Comparison of ENCODE assay signal across 13 mouse cellular contexts in genomic region chr9:43225481-43225880, GRCm38 (mm10). TPM values are rescaled to one million over a fixed set of nuclear protein-coding genes. Genes with fewer than 3 reads are reported as not detected.
DNase-seq lines count a peak whose midpoint lies in the region; ATAC-seq and TF ChIP-seq lines count a peak whose summit lies in the region.
"Had no signal": no experiment of that assay in that cellular context is flagged by ENCODE, and none has a peak within 500 bp of the region (broad histone marks: within the 10 kb centered on the region; RNA-seq: fewer than 3 reads in every experiment).

No protein-coding gene starts in this region.

- H3K9ac ChIP-seq in heart, embryonic 12.5 days = no peak overlapping the region
- no peak overlapping the region for H3K9ac ChIP-seq in lung, embryonic 15.5 days
- H3K9ac ChIP-seq in limb, embryonic 12.5 days (replicated peaks) = peak overlapping the region; percentile 37; the same call in 1 of the 2 replicates
- no peak overlapping the region; the same call in 1 of the 2 replicates for H3K9ac ChIP-seq in stomach, embryonic 16.5 days (ENCODE audit: low read length)
- H3K9ac ChIP-seq: forebrain, embryonic 13.5 days; neural tube, embryonic 13.5 days had no signal

- ATAC-seq in heart, embryonic 12.5 days (ENCODE audit: insufficient number of reproducible peaks, low FRiP score) = peak; percentile 2; the same call in 1 of the 2 replicates
- no peak for ATAC-seq in lung, embryonic 15.5 days (ENCODE audit: borderline replicate concordance, extremely low read depth, low FRiP score, low TSS enrichment)
- no peak for ATAC-seq in limb, embryonic 12.5 days (ENCODE audit: insufficient number of reproducible peaks, insufficient read depth, low FRiP score, low TSS enrichment, low read depth)
- no peak for ATAC-seq in stomach, embryonic 16.5 days (ENCODE audit: insufficient read depth, low FRiP score)
- no peak for ATAC-seq in cerebellum, adult (ENCODE audit: insufficient number of reproducible peaks, low FRiP score, low TSS enrichment)
- ATAC-seq: forebrain, embryonic 13.5 days had no signal

- H3K4me1 ChIP-seq in heart, embryonic 12.5 days (replicated peaks) = peaks cover 48% of the 10 kb centered on the region
- H3K4me1 ChIP-seq in lung, embryonic 15.5 days = peaks cover 40% of the 10 kb centered on the region
- no peaks in the 10 kb centered on the region; the same call in 1 of the 2 replicates for H3K4me1 ChIP-seq in lung, adult 2 months (ENCODE audit: control insufficient read depth, insufficient read depth, low read length)
- peaks cover 38% of the 10 kb centered on the region for H3K4me1 ChIP-seq in limb, embryonic 12.5 days (replicated peaks)
- H3K4me1 ChIP-seq in stomach, embryonic 16.5 days (ENCODE audit: control insufficient read depth, insufficient read depth, low read length) = peaks cover 35% of the 10 kb centered on the region

- H3K4me2 ChIP-seq in heart, embryonic 12.5 days = peak overlapping the region; percentile 26; the same call in 1 of the 2 replicates
- no peak overlapping the region for H3K4me2 ChIP-seq in lung, embryonic 15.5 days
- H3K4me2 ChIP-seq in limb, embryonic 12.5 days = peak overlapping the region; percentile 8; the same call in 1 of the 2 replicates
- no peak overlapping the region for H3K4me2 ChIP-seq in stomach, embryonic 16.5 days (ENCODE audit: low read depth, low read length)
- H3K4me2 ChIP-seq: forebrain, embryonic 13.5 days; neural tube, embryonic 13.5 days had no signal

- no peaks in the 10 kb centered on the region for H3K27me3 ChIP-seq in heart, embryonic 12.5 days (replicated peaks)
- H3K27me3 ChIP-seq in lung, embryonic 15.5 days = no peaks in the 10 kb centered on the region
- no peaks in the 10 kb centered on the region for H3K27me3 ChIP-seq in limb, embryonic 12.5 days
- no peaks in the 10 kb centered on the region for H3K27me3 ChIP-seq in stomach, embryonic 16.5 days (ENCODE audit: control insufficient read depth, insufficient read depth, low read length)
- H3K27me3 ChIP-seq: forebrain, embryonic 13.5 days; neural tube, embryonic 13.5 days had no signal

- WGBS in heart, embryonic 12.5 days = 19% methylated on average over 2 of the region's 2 CpGs
- WGBS in lung, embryonic 15.5 days = 49% methylated on average over 2 of the region's 2 CpGs
- 33% methylated on average over 2 of the region's 2 CpGs for WGBS in lung, adult 2 months
- 12% methylated on average over 2 of the region's 2 CpGs for WGBS in limb, embryonic 12.5 days
- 24% methylated on average over 2 of the region's 2 CpGs for WGBS in stomach, embryonic 16.5 days

- no peaks in the 10 kb centered on the region for H3K9me3 ChIP-seq in heart, embryonic 12.5 days (replicated peaks)
- no peaks in the 10 kb centered on the region for H3K9me3 ChIP-seq in lung, embryonic 15.5 days
- no peaks in the 10 kb centered on the region for H3K9me3 ChIP-seq in limb, embryonic 12.5 days
- no peaks in the 10 kb centered on the region for H3K9me3 ChIP-seq in stomach, embryonic 16.5 days (replicated peaks; ENCODE audit: control insufficient read depth, low read length)
- H3K9me3 ChIP-seq: forebrain, embryonic 13.5 days; neural tube, embryonic 13.5 days had no signal

- no peak for TF ChIP-seq CTCF in lung, adult 2 months (IDR thresholded peaks at IDR 0.05; ENCODE audit: insufficient read depth, low read length)

- peaks cover 24% of the 10 kb centered on the region for H3K36me3 ChIP-seq in heart, embryonic 12.5 days
- peaks cover 12% of the 10 kb centered on the region for H3K36me3 ChIP-seq in lung, embryonic 15.5 days
- peaks cover 88% of the 10 kb centered on the region for H3K36me3 ChIP-seq in limb, embryonic 12.5 days
- no peaks in the 10 kb centered on the region for H3K36me3 ChIP-seq in stomach, embryonic 16.5 days (ENCODE audit: control insufficient read depth, insufficient read depth, low read length)
- H3K36me3 ChIP-seq: neural tube, embryonic 13.5 days had no signal

- H3K27ac ChIP-seq in heart, embryonic 12.5 days (ENCODE audit: poor library complexity, severe bottlenecking) = peak overlapping the region; percentile 53
- H3K27ac ChIP-seq in lung, embryonic 15.5 days = 0 out of 2 replicates have a peak overlapping the region, but pooled peaks have one; percentile 1
- peak overlapping the region; percentile 68 for H3K27ac ChIP-seq in limb, embryonic 12.5 days
- peak overlapping the region; percentile 44; the same call in 1 of the 2 replicates for H3K27ac ChIP-seq in stomach, embryonic 16.5 days (ENCODE audit: low read length)
- H3K27ac ChIP-seq: forebrain, embryonic 13.5 days; neural tube, embryonic 13.5 days had no signal

- DNase-seq in heart, adult 9 months (ENCODE audit: low spot score in 2 of 2) = no peak
- no peak for DNase-seq in lung, adult 2 months
- DNase-seq in cerebellum, adult 9-10 months = no peak
- DNase-seq: gastrocnemius, postnatal 25 days; kidney, adult 2 months; right cerebral cortex, postnatal 14 days had no signal

- no peak for TF ChIP-seq POLR2A in lung, adult 2 months (IDR thresholded peaks at IDR 0.05; ENCODE audit: borderline replicate concordance, extremely low read depth, low read depth, low read length)

- H3K4me3 ChIP-seq in heart, embryonic 12.5 days = no peak overlapping the region
- no peak overlapping the region for H3K4me3 ChIP-seq in lung, embryonic 15.5 days
- no peak overlapping the region for H3K4me3 ChIP-seq in lung, adult 2 months (replicated peaks; ENCODE audit: extremely low read depth, low read depth, low read length)
- H3K4me3 ChIP-seq in limb, embryonic 12.5 days (replicated peaks) = no peak overlapping the region
- H3K4me3 ChIP-seq in stomach, embryonic 16.5 days (replicated peaks; ENCODE audit: low read length) = no peak overlapping the region
- H3K4me3 ChIP-seq: forebrain, embryonic 13.5 days; neural tube, embryonic 13.5 days had no signal

RNA-seq across cellular contexts. Expression of gene Oaf, which starts 14.2 kb away (rescaled TPM):
- polyA plus RNA-seq in heart, embryonic 12.5 days (2016; fragmentation: Nextera tagmentation; extraction: Ambion mirVana) = 37.1 and 37.6 TPM in 2 replicates
- 48.9 and 54.2 TPM in 2 replicates for polyA plus RNA-seq in lung, embryonic 15.5 days (2015; fragmentation: Nextera tagmentation; extraction: Ambion mirVana)
- polyA plus RNA-seq in lung, adult 2 months (2012; rRNA removed) = 9.2 and 10.1 TPM in 2 replicates
- polyA plus RNA-seq in limb, embryonic 12.5 days (2016; fragmentation: Nextera tagmentation; extraction: Ambion mirVana) = 100 and 102 TPM in 2 replicates
- 31.4 and 36.2 TPM in 2 replicates for polyA plus RNA-seq in stomach, embryonic 16.5 days (2015; fragmentation: Nextera tagmentation; extraction: Ambion mirVana)

RNA-seq across cellular contexts. Expression of gene Pou2f3, which starts 15.3 kb away (rescaled TPM):
- polyA plus RNA-seq in heart, embryonic 12.5 days (2016; fragmentation: Nextera tagmentation; extraction: Ambion mirVana) = not detected in 2 replicates
- polyA plus RNA-seq in lung, embryonic 15.5 days (2015; fragmentation: Nextera tagmentation; extraction: Ambion mirVana) = 0.08 and 0.22 TPM in 2 replicates
- 0.07 and 0.46 TPM in 2 replicates for polyA plus RNA-seq in lung, adult 2 months (2012; rRNA removed)
- not detected in 2 replicates for polyA plus RNA-seq in limb, embryonic 12.5 days (2016; fragmentation: Nextera tagmentation; extraction: Ambion mirVana)
- 0.97 and 0.98 TPM in 2 replicates for polyA plus RNA-seq in stomach, embryonic 16.5 days (2015; fragmentation: Nextera tagmentation; extraction: Ambion mirVana)
- polyA plus RNA-seq: forebrain, embryonic 13.5 days; neural tube, embryonic 13.5 days had no signal

Comparison
In these comparisons a context has a peak if more than half of its experiments do, and no peak if none do; other contexts are left out.
1. H3K27ac ChIP-seq: peak in every context shown above with its lines; median percentile 68 in limb, embryonic 12.5 days; 53 in heart, embryonic 12.5 days; 44 in stomach, embryonic 16.5 days; 1 in lung, embryonic 15.5 days.
2. H3K4me2 ChIP-seq: peak in heart, embryonic 12.5 days (single experiment) and limb, embryonic 12.5 days (single experiment); none in lung, embryonic 15.5 days (single experiment) and stomach, embryonic 16.5 days (single experiment).